Mouse (Mus musculus): ENCODE data around the gene Cand2. TPM values are rescaled to one million over a fixed set of nuclear protein-coding genes. Genes with fewer than 3 reads are reported as not detected.
"Not testable (repeated sequence)": the region's sequence is repeated elsewhere in the genome, so short reads cannot be mapped to it uniquely, and the experiment has no call there.

The Cand2 gene
- total RNA-seq, 4 experiments from 2014 or later = 2.5 to 4.7 (median 3.4) TPM

GRCm38 (mm10) chr6:115773966-115774413, 348 bp upstream of the Cand2 start:
- DNase-seq (ENCODE audit: low spot score in 2 of 2) = no peak

- DNase-seq (ENCODE audit: low spot score in 2 of 2) = no peak
Measured at GRCm38 (mm10) chr6:115775838-115776237, 1.5 kb downstream of the Cand2 start.

- DNase-seq (ENCODE audit: low spot score in 2 of 2) = no peak
Measured at GRCm38 (mm10) chr6:115776363-115776762, 2.0 kb downstream of the Cand2 start.

GRCm38 (mm10) chr6:115782781-115783180, 8.4 kb downstream of the Cand2 start:
- DNase-seq (ENCODE audit: low spot score in 2 of 2) = no peak

- no peak for DNase-seq (ENCODE audit: low spot score in 2 of 2)
Measured at GRCm38 (mm10) chr6:115791016-115791415, 16.7 kb downstream of the Cand2 start.

- DNase-seq (ENCODE audit: low spot score in 2 of 2) = no peak
Measured at GRCm38 (mm10) chr6:115791842-115792686, 17.7 kb downstream of the Cand2 start.

GRCm38 (mm10) chr6:115792691-115793215, 18.4 kb downstream of the Cand2 start:
- DNase-seq (ENCODE audit: low spot score in 2 of 2) = no peak

- no peak for DNase-seq (ENCODE audit: low spot score in 2 of 2)
Measured at GRCm38 (mm10) chr6:115801811-115802210, 27.5 kb downstream of the Cand2 start.

- peak; percentile 58 to 74 for DNase-seq (ENCODE audit: low spot score in 2 of 2)
Measured at GRCm38 (mm10) chr6:115803541-115804382, 29.4 kb downstream of the Cand2 start.

- no peak for DNase-seq (ENCODE audit: low spot score in 2 of 2)
Measured at GRCm38 (mm10) chr6:115804432-115805192, 30.3 kb downstream of the Cand2 start.

- no peak for DNase-seq (ENCODE audit: low spot score in 2 of 2)
Measured at GRCm38 (mm10) chr6:115807464-115808195, 33.3 kb downstream of the Cand2 start.

GRCm38 (mm10) chr6:115808196-115808487, 33.8 kb downstream of the Cand2 start:
- no peak for DNase-seq (ENCODE audit: low spot score in 2 of 2)

GRCm38 (mm10) chr6:115808488-115809231, 34.3 kb downstream of the Cand2 start, which contains the start of gene Rpl32:
TSS of gene Rpl32 (minus strand) at chr6:115808747.
- peak; percentile 74 to 84 for DNase-seq (ENCODE audit: low spot score in 2 of 2)

GRCm38 (mm10) chr6:115811606-115812005, 37.3 kb downstream of the Cand2 start:
- no peak for DNase-seq (ENCODE audit: low spot score in 2 of 2)

GRCm38 (mm10) chr6:115814104-115814503, 39.8 kb downstream of the Cand2 start:
- DNase-seq (ENCODE audit: low spot score in 2 of 2) = no peak

- DNase-seq (ENCODE audit: low spot score in 2 of 2) = no peak
Measured at GRCm38 (mm10) chr6:115815041-115815440, 40.7 kb downstream of the Cand2 start.

- DNase-seq (ENCODE audit: low spot score in 2 of 2) = no peak
Measured at GRCm38 (mm10) chr6:115818129-115818528, 43.8 kb downstream of the Cand2 start.

GRCm38 (mm10) chr6:115821216-115821993, 47.1 kb downstream of the Cand2 start:
- no peak for DNase-seq (ENCODE audit: low spot score in 2 of 2)

- not testable (repeated sequence) for DNase-seq (ENCODE audit: low spot score in 2 of 2)
Measured at GRCm38 (mm10) chr6:115823850-115824464, 49.6 kb downstream of the Cand2 start.

Data from layer of hippocampus, adult 8-10 months (tissue).